Mouse (Mus musculus): ENCODE results near the gene Rgmb.

DNA sequence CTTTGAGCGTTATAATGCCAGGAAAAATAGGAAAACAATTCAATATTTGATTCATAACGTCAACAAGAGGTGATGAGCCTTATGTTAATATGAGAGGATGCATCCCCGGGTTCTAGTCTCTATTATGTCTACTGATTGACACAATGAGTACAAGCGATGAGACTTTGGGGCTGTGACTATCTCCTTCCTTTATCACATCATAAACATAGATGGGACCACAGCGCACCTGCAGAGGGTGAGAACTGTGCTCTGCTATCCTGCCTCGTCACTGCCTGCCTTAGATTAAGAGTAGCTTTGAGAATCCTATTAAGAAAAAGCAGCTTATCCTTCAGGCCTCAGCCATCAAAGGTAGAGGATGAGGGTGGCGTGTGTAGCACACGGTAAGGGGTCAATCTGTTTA lies 40.1 kb downstream of the Rgmb start:
- no peak for TF ChIP-seq CTCF (IDR thresholded peaks at IDR 0.05; ENCODE audit: insufficient read depth, low read length)
- TF ChIP-seq POLR2A (IDR thresholded peaks at IDR 0.05; ENCODE audit: borderline replicate concordance, extremely low read depth, low read depth, low read length), result no peak

Measured in lung, adult 2 months (tissue).